Mouse (Mus musculus): Measurements from ENCODE around the gene Pdcl. TPM values are rescaled to one million over a fixed set of nuclear protein-coding genes. Genes with fewer than 3 reads are reported as not detected.

Gene Pdcl
- polyA plus RNA-seq, 1 experiment from 2014 or later = 25.2 TPM

DNA sequence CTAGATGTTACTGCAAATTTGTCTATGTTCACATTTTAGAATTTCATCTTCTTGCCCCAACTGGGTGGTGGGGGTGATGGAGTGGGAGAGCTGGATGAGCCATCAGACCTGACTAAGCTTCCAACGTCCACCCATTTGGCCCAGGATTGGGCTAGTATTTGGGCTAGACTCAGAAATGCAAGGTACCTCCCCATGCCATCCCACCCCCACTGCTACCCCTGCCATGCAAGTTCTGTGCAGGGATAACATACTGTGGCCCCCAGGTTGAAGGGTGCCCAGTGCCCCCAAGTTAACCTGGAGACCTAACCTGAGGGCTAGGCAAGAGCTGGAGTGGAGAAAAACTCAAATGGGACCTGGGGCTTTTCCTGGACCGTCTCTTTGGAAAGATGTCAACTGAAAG, 776 bp upstream of the Pdcl start:
- H3K36me3 ChIP-seq (ENCODE audit: control insufficient read depth, insufficient read depth) = peaks cover 22% of the 10 kb centered on the region
- no peaks in the 10 kb centered on the region for H3K27me3 ChIP-seq (replicated peaks; ENCODE audit: control insufficient read depth, insufficient read depth, low read length)
- no peak for ATAC-seq
- no peaks in the 10 kb centered on the region for H3K9me3 ChIP-seq (ENCODE audit: control insufficient read depth)
- no peak for TF ChIP-seq CTCF (IDR thresholded peaks at IDR 0.05; ENCODE audit: low read depth)
- H3K4me1 ChIP-seq (replicated peaks; ENCODE audit: control insufficient read depth, insufficient read depth, low read length) = no peaks in the 10 kb centered on the region
- 90% methylated on average over 2 of the region's 2 CpGs for WGBS
- H3K4me2 ChIP-seq (replicated peaks; ENCODE audit: low read depth) = no peak overlapping the region
- H3K9ac ChIP-seq (ENCODE audit: low read depth, low read length) = no peak overlapping the region
- H3K4me3 ChIP-seq (ENCODE audit: low read depth, low read length) = no peak overlapping the region
- no peak overlapping the region for H3K27ac ChIP-seq (ENCODE audit: low read depth, low read length)

DNA sequence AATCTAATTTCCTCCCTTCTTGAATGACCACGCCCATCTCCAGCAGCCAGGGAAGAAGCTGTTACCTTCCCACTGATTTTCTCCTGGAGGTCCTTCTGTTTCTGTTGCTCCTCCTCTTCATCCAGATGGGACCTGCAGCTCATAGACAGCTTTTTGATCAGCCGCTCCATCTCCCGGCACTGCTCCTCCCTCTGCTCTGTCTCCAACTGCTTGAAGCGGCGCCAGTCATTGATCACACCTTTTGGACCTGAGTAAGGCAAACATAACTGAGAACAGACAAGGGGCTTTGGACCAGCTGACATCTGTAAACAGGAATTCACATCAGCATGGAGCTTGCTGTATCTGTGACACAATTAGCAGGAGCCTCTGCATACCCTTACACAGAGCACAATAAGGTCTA, 3.6 kb downstream of the Pdcl start:
- H3K4me2 ChIP-seq (replicated peaks; ENCODE audit: low read depth) = no peak overlapping the region
- no peak overlapping the region for H3K4me3 ChIP-seq (ENCODE audit: low read depth, low read length)
- H3K36me3 ChIP-seq (ENCODE audit: control insufficient read depth, insufficient read depth) = peaks cover 59% of the 10 kb centered on the region
- TF ChIP-seq CTCF (IDR thresholded peaks at IDR 0.05; ENCODE audit: low read depth) = no peak
- no peaks in the 10 kb centered on the region for H3K4me1 ChIP-seq (replicated peaks; ENCODE audit: control insufficient read depth, insufficient read depth, low read length)
- WGBS = 96% methylated on average over 5 of the region's 5 CpGs
- no peak overlapping the region for H3K27ac ChIP-seq (ENCODE audit: low read depth, low read length)
- H3K9me3 ChIP-seq (ENCODE audit: control insufficient read depth) = no peaks in the 10 kb centered on the region
- no peaks in the 10 kb centered on the region for H3K27me3 ChIP-seq (replicated peaks; ENCODE audit: control insufficient read depth, insufficient read depth, low read length)
- H3K9ac ChIP-seq (ENCODE audit: low read depth, low read length) = no peak overlapping the region
- ATAC-seq = no peak

DNA sequence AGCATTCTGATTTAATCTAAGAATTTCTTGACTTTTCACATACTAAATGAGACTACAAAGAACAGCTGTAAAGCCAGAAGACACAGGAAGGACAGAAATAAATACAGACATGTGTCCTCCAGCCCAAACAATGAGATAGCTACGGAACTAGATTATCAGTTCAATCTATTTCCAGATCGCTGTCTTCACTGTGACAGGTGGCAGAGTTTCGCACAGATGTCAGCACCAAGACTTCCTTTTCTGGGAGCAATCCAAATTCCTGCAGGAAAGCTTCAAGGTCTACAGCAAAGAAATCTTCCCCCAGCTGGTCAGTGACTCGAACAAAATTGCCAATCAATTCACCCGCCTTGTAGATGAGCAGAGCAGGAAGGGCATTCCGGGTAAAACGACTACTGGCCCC, 7.5 kb downstream of the Pdcl start:
- no peak overlapping the region for H3K27ac ChIP-seq (ENCODE audit: low read depth, low read length)
- no peaks in the 10 kb centered on the region for H3K9me3 ChIP-seq (ENCODE audit: control insufficient read depth)
- H3K27me3 ChIP-seq (replicated peaks; ENCODE audit: control insufficient read depth, insufficient read depth, low read length) = no peaks in the 10 kb centered on the region
- 78% methylated on average over 7 of the region's 7 CpGs for WGBS
- no peaks in the 10 kb centered on the region for H3K4me1 ChIP-seq (replicated peaks; ENCODE audit: control insufficient read depth, insufficient read depth, low read length)
- no peak for ATAC-seq
- H3K36me3 ChIP-seq (ENCODE audit: control insufficient read depth, insufficient read depth) = peaks cover 62% of the 10 kb centered on the region
- no peak overlapping the region for H3K4me2 ChIP-seq (replicated peaks; ENCODE audit: low read depth)
- no peak overlapping the region for H3K9ac ChIP-seq (ENCODE audit: low read depth, low read length)
- TF ChIP-seq CTCF (IDR thresholded peaks at IDR 0.05; ENCODE audit: low read depth) = no peak
- H3K4me3 ChIP-seq (ENCODE audit: low read depth, low read length) = no peak overlapping the region

DNA sequence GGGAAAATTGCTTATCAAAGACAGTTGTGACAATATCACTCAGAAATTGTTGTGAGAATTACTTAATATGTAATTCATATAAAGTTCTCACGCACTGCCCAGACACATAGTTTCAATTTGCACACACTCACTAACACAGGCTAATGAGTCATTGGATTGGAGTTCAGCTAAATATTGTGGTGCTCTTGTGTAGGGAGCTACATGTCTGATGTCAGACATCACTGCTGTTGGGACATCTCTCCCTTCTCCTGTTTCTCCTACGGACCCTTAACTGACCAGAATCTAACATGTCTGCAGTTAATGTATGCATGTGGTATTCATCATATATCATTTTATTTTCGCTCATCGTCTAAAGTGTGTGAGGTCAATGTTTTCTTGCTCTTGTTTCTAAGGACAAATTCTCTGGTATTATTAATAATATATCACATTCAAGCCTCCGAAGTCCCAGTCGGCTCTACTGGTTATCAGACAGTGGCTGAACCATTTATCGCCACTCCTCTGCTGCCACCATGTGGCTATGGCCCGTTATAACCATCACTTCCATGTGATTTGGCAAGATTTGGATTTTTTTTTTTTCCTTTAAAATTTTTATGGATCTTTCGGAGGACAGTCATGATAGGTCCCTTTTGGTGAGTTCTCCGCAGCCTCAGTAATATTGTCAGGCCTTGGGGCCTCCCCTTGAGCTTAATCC, 20.5 kb downstream of the Pdcl start:
- Histone ChIP-seq H3K4me1 (replicated peaks; ENCODE audit: control insufficient read depth, insufficient read depth, low read length) (no peaks in the 10 kb centered on the region), H3K4me2 (replicated peaks; ENCODE audit: low read depth) (no peak overlapping the region), H3K9ac (ENCODE audit: low read depth, low read length) (no peak overlapping the region), H3K4me3 (ENCODE audit: low read depth, low read length) (no peak overlapping the region), H3K9me3 (ENCODE audit: control insufficient read depth) (no peaks in the 10 kb centered on the region), H3K36me3 (ENCODE audit: control insufficient read depth, insufficient read depth) (no peaks in the 10 kb centered on the region), H3K27me3 (replicated peaks; ENCODE audit: control insufficient read depth, insufficient read depth, low read length) (no peaks in the 10 kb centered on the region), H3K27ac (ENCODE audit: low read depth, low read length) (no peak overlapping the region)
- no peak for ATAC-seq
- WGBS = 49% methylated on average over 10 of the region's 10 CpGs
- TF ChIP-seq CTCF (IDR thresholded peaks at IDR 0.05; ENCODE audit: low read depth) = peak; percentile 74

DNA sequence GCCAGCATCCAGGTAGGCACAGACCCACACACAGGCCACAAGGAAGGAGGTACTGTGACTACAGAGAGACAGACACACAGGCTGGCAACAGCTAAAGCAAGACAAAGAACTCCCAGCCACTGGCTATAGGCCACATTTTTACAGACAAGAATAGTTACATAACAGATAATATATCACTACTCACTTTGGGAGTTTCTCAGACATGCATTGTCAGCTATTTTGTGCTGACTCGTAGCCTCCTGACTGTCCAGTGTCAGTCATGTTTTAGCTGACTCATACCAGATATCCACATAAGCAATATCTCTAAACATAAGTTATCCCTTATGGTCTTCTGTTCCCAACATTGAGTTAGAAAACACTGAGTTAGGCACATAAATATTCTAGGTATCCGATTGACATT, 25.8 kb downstream of the Pdcl start:
- H3K4me3 ChIP-seq (ENCODE audit: low read depth, low read length) = no peak overlapping the region
- 74% methylated on average over 2 of the region's 2 CpGs for WGBS
- H3K27me3 ChIP-seq (replicated peaks; ENCODE audit: control insufficient read depth, insufficient read depth, low read length) = no peaks in the 10 kb centered on the region
- H3K9ac ChIP-seq (ENCODE audit: low read depth, low read length) = no peak overlapping the region
- H3K36me3 ChIP-seq (ENCODE audit: control insufficient read depth, insufficient read depth) = no peaks in the 10 kb centered on the region
- no peaks in the 10 kb centered on the region for H3K4me1 ChIP-seq (replicated peaks; ENCODE audit: control insufficient read depth, insufficient read depth, low read length)
- no peaks in the 10 kb centered on the region for H3K9me3 ChIP-seq (ENCODE audit: control insufficient read depth)
- no peak for ATAC-seq
- H3K4me2 ChIP-seq (replicated peaks; ENCODE audit: low read depth) = no peak overlapping the region
- TF ChIP-seq CTCF (IDR thresholded peaks at IDR 0.05; ENCODE audit: low read depth) = no peak
- H3K27ac ChIP-seq (ENCODE audit: low read depth, low read length) = no peak overlapping the region

DNA sequence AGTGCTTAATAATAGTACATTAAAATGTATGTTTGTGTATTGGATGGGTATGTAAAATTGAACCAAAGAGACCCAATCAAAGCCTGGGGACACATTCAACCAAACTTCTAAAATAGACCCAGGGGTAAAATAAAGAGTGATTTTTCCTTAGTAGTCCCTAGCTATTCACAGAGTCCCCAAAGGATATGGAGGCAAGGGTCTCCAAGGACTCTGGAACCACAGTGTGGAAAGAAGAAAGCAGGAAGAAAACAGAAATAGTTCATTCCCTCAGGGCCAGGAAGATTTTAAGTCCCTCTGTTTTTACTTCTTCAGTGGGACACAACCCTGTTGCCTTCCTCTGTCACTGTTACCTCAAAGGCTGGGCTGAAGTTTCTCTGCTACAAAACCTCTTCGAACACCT, 32.9 kb downstream of the Pdcl start, which contains the start of gene Olfr368:
TSS of gene Olfr368 (plus strand) at position 301 of the 400 bp plus-strand sequence.
- no peak for ATAC-seq
- Histone ChIP-seq H3K9me3 (ENCODE audit: control insufficient read depth) (no peaks in the 10 kb centered on the region), H3K27me3 (replicated peaks; ENCODE audit: control insufficient read depth, insufficient read depth, low read length) (no peaks in the 10 kb centered on the region), H3K4me3 (ENCODE audit: low read depth, low read length) (no peak within 1 kb of the TSS), H3K4me2 (replicated peaks; ENCODE audit: low read depth) (no peak within 1 kb of the TSS), H3K36me3 (ENCODE audit: control insufficient read depth, insufficient read depth) (no peaks in the 10 kb centered on the region), H3K9ac (ENCODE audit: low read depth, low read length) (no peak within 1 kb of the TSS), H3K4me1 (replicated peaks; ENCODE audit: control insufficient read depth, insufficient read depth, low read length) (no peaks in the 10 kb centered on the region), H3K27ac (ENCODE audit: low read depth, low read length) (no peak within 1 kb of the TSS)
- no peak for TF ChIP-seq CTCF (IDR thresholded peaks at IDR 0.05; ENCODE audit: low read depth)
- WGBS = 76% methylated on average over 1 of the region's 1 CpGs

Other genes starting within 250 kb of the Pdcl start
- gene Olfr362, start 241.4 kb downstream of the Pdcl start, polyA plus RNA-seq (2015; fragmentation: Nextera tagmentation; extraction: Ambion mirVana) = not detected in 2 replicates
- gene Olfr364-ps1, start 220.0 kb downstream of the Pdcl start, polyA plus RNA-seq (2015; fragmentation: Nextera tagmentation; extraction: Ambion mirVana) = not detected in 2 replicates
- gene Olfr365, start 171.1 kb downstream of the Pdcl start, polyA plus RNA-seq (2015; fragmentation: Nextera tagmentation; extraction: Ambion mirVana) = not detected in 2 replicates
- gene Olfr366, start 147.8 kb downstream of the Pdcl start, polyA plus RNA-seq (2015; fragmentation: Nextera tagmentation; extraction: Ambion mirVana) = not detected in 2 replicates
- not detected in 2 replicates for gene Olfr368, start 32.8 kb downstream of the Pdcl start, polyA plus RNA-seq (2015; fragmentation: Nextera tagmentation; extraction: Ambion mirVana)
- 7.0 and 7.8 TPM in 2 replicates for gene Rc3h2, start 63.6 kb upstream of the Pdcl start, polyA plus RNA-seq (2015; fragmentation: Nextera tagmentation; extraction: Ambion mirVana)
- 1.6 and 1.8 TPM in 2 replicates for gene Zbtb26, start 83.8 kb upstream of the Pdcl start, polyA plus RNA-seq (2015; fragmentation: Nextera tagmentation; extraction: Ambion mirVana)
- 3.3 and 4.0 TPM in 2 replicates for gene Zbtb6, start 83.8 kb upstream of the Pdcl start, polyA plus RNA-seq (2015; fragmentation: Nextera tagmentation; extraction: Ambion mirVana)
- 14.1 and 15.6 TPM in 2 replicates for gene Rabgap1, start 83.9 kb upstream of the Pdcl start, polyA plus RNA-seq (2015; fragmentation: Nextera tagmentation; extraction: Ambion mirVana)
- gene Gpr21, start 157.0 kb upstream of the Pdcl start, polyA plus RNA-seq (2015; fragmentation: Nextera tagmentation; extraction: Ambion mirVana) = 0.29 and 0.39 TPM in 2 replicates

Measured in intestine, postnatal 0 days (tissue).